Mouse (Mus musculus) heart, adult 2 months (tissue): ENCODE results near the gene Rbm48.

Source experiments
- CTCF ChIP-seq: fragments of 200-600 bp; IDR thresholded peaks from 2 replicates; pipeline ENCODE4 v1.8.1; 2022; ENCODE audit warnings: antibody characterized with exemption, mild to moderate bottlenecking, moderate library complexity
- EP300 ChIP-seq: fragments of 200-500 bp; IDR thresholded peaks from 2 replicates; pipeline ENCODE4 v1.6.1; 2011; ENCODE audit warnings: low read depth, low read length, control low read depth; ENCODE audit not compliant: insufficient read depth
- POLR2A ChIP-seq: fragments of 200-500 bp; IDR thresholded peaks from 2 replicates; pipeline ENCODE4 v1.6.1; 2011; ENCODE audit warnings: mild to moderate bottlenecking, low read depth, low read length, control low read depth; ENCODE audit not compliant: insufficient read depth

DNA sequence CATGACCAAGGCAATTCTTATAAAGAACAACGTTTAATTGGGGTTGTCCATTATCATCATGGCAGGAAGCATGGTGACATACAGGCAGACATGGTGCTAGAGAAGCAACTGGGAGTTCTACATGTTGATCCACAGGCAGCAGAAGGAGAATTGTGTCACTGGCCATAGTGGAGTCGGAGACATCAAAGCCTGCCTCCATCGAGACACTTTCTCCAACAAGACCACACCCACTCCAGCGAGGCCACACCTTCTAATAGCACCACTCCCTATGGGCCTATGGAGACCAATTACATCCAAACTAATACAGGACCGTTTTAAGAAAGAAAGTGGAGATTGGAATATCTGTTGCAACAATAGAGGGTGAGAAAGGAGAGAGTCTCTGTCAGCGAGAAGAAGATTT lies 54.5 kb downstream of the Rbm48 start:
- TF ChIP-seq CTCF (no peak), POLR2A (no peak), EP300 (no peak)
